Comparison of ENCODE assay signal across 14 mouse cellular contexts in the genomic region with DNA sequence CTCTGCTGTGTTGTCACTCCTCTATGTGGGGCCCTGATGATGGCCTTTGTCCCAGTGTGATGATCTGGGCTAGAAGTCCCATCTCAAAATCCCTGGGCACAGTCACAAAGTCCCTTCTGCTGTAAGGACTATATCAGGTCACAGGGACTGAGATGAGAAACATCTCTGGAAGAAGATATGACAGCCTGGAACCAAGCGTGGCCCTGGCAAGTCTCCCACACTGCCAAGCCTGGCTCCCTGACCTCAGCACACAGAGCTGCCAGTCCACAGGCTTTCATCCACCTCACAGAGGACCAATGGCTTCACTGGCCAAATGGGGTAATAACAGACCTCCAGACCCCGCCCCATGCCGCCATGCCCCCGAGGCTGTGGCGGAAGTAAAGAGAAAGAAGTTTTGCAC.
"Had no signal": no experiment of that assay in that cellular context is flagged by ENCODE, and none has a peak within 500 bp of the region (broad histone marks: within the 10 kb centered on the region; RNA-seq: fewer than 3 reads in every experiment).

No protein-coding gene starts in this region.

- ATAC-seq: midbrain, embryonic 13.5 days had no signal

- H3K9ac ChIP-seq: limb, embryonic 13.5 days; liver, embryonic 14.5 days; midbrain, embryonic 13.5 days; neural tube, embryonic 12.5 days had no signal

- H3K4me3 ChIP-seq: limb, embryonic 13.5 days; midbrain, embryonic 13.5 days; myocyte; neural tube, embryonic 12.5 days had no signal

- H3K4me2 ChIP-seq: limb, embryonic 13.5 days; midbrain, embryonic 13.5 days; neural tube, embryonic 12.5 days had no signal

- DNase-seq: kidney, adult 8-10 months; kidney, postnatal 36 days; layer of hippocampus, adult 9-11 months; layer of hippocampus, postnatal 36 days; left cerebral cortex, postnatal 4 days; lung, adult 18-20 months; right cerebral cortex, postnatal 14 days; thymus, adult 18-20 months; thymus, postnatal 14 days had no signal

- H3K27ac ChIP-seq: limb, embryonic 13.5 days; liver, embryonic 14.5 days; neural tube, embryonic 12.5 days had no signal

- H3K9me3 ChIP-seq: limb, embryonic 13.5 days; midbrain, embryonic 13.5 days; neural tube, embryonic 12.5 days had no signal

- H3K36me3 ChIP-seq: limb, embryonic 13.5 days; midbrain, embryonic 13.5 days; neural tube, embryonic 12.5 days had no signal
